ENCODE assay signal across 16 mouse cellular contexts in the genomic region with DNA sequence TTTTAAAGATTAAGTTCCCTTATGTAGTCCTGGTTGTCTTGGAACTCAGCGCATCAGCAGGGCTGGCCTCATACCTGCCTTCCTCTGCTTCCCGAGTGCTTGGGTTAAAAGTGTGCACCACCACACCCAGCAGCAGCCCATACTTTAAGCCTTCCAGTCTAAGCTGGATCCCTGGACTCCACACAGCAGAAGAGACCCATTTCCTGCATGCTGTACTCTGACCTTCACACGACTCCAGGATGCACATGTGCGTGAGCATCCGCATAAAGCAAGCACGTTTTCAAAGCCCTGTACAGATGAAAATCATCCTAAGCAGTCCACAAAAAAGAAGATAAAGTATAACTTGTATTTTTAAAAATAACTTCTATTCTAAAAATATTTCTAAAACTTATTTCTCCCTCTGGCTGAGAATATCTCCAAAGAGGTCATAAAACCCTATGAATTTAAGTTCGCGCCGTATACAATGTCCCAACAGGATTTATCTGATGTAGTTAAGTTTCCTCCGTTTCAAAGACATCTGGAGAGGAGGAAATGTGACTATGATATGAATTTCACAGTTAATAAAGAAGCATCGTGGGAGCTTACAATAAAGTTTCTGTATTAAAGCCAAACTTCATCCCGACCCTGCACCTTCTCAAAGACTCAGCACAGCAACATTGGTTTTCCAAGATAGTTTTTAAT.
"Had no signal": no experiment of that assay in that cellular context is flagged by ENCODE, and none has a peak within 500 bp of the region (broad histone marks: within the 10 kb centered on the region; RNA-seq: fewer than 3 reads in every experiment).

No protein-coding gene starts in this region.

- H3K27ac ChIP-seq: left cerebral cortex, adult 2 months; liver, embryonic 12.5 days; liver, embryonic 15.5 days; macrophage; midbrain, embryonic 12.5 days had no signal

- H3K4me1 ChIP-seq: liver, embryonic 12.5 days; liver, embryonic 15.5 days; midbrain, embryonic 12.5 days had no signal

- H3K4me3 ChIP-seq: left cerebral cortex, adult 2 months; liver, embryonic 12.5 days; liver, embryonic 15.5 days; midbrain, embryonic 12.5 days had no signal

- H3K9ac ChIP-seq: liver, embryonic 12.5 days; liver, embryonic 15.5 days; midbrain, embryonic 12.5 days had no signal

- H3K27me3 ChIP-seq: liver, embryonic 12.5 days; liver, embryonic 15.5 days; midbrain, embryonic 12.5 days had no signal

- ATAC-seq: inflammation-experienced regulatory T-cells, adult 6 months; intestine, embryonic 16.5 days; liver, embryonic 12.5 days; midbrain, embryonic 16.5 days had no signal

- H3K4me2 ChIP-seq: liver, embryonic 12.5 days; liver, embryonic 15.5 days; midbrain, embryonic 12.5 days had no signal

- H3K9me3 ChIP-seq: liver, embryonic 12.5 days; liver, embryonic 15.5 days; midbrain, embryonic 12.5 days had no signal

- DNase-seq: kidney, adult 8-10 months; kidney, postnatal 36 days; layer of hippocampus, postnatal 36 days; left cerebral cortex, postnatal 4 days; liver; lung, adult 18-20 months; thymus, adult 18-20 months; thymus, postnatal 36 days had no signal
